Mouse (Mus musculus): ENCODE measurements around the gene Usb1.

Usb1 gene

DNA sequence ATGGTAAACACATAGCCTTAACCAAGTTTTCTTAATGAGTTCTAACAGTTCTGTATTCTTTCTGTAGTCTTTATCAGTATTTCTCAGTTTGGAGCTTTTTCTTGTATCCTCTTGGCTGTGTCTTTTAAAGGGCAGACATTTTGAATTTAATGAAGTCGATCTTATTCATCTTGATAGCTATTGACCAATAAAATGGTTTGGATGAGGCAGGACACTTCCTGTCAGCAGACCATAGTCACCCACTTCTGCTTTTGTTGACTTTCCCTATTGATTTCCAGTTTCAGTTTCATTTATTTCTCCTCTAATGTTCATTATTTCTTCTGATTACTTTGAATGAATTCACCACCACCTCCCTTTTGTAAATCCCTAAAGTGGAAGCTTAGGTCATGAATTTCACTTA, 3.6 kb downstream of the Usb1 start:
- DNase-seq (ENCODE audit: low read depth, low spot score): no peak

DNA sequence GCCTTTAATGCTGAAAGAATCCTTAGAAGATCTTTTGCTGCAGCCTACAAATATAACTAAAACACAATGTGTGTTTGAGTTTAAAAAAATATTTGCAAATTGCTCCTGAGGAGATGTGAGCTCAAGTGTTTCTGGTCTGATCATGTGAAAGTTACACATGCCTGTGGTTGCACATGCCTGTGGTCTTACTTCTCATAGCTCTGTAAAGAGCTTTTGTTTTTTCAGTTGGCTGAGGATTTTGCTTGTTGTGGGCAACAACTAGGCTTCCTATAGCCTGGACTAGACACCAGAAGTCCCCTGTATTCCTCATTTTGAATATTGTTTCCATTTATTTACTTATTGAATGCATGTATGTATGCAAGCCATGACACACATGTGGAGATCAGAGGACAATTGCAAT, 4.3 kb downstream of the Usb1 start:
- DNase-seq (ENCODE audit: low read depth, low spot score): no peak

DNA sequence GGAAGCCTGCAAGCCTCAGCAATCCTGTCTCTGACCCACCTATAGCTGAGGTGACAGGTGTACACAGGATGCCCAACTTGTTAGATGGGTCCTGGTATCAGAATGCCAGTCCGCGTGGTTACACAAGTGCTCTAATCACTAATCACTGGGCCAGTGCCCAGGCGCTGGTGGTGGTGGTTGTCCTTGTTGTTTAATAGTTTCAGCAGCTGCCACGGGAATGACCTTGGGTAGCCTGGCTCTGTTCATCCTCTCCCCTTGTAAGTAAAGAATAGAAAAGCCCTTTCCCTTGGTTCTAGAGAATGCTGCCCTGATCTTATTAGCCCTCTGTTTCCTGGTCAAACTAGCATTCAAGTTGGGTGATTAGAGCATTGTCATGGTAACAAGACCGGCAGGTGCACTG, 9.6 kb downstream of the Usb1 start:
- DNase-seq (ENCODE audit: low read depth, low spot score): no peak

- DNase-seq (ENCODE audit: low read depth, low spot score): no peak
These were observed 12.6 kb downstream of the Usb1 start for GRCm38 (mm10) chr8:95344668-95345067.

GRCm38 (mm10) chr8:95346643-95347545, 14.8 kb downstream of the Usb1 start:
- DNase-seq (ENCODE audit: low read depth, low spot score): peak; percentile 77

DNA sequence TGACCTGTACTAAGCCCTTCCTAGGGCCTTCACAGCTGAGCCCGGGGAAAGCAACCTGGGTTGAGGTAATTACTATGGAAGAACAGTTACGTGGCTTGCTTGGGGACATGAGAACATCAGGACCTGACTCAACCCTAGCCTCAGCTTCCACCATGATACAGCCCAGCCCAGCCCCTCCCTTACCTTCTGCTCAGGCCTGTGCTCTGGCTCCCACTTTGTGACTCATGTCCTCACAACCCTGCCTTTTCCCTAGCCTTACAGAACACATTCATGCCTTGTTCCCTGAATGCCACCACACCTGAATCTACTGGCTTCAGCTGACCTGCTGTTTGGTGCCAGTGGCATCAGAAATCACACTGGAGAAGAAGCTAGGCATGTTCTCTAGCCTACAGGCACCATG, 16.3 kb downstream of the Usb1 start:
- no peak for DNase-seq (ENCODE audit: low read depth, low spot score)

DNA sequence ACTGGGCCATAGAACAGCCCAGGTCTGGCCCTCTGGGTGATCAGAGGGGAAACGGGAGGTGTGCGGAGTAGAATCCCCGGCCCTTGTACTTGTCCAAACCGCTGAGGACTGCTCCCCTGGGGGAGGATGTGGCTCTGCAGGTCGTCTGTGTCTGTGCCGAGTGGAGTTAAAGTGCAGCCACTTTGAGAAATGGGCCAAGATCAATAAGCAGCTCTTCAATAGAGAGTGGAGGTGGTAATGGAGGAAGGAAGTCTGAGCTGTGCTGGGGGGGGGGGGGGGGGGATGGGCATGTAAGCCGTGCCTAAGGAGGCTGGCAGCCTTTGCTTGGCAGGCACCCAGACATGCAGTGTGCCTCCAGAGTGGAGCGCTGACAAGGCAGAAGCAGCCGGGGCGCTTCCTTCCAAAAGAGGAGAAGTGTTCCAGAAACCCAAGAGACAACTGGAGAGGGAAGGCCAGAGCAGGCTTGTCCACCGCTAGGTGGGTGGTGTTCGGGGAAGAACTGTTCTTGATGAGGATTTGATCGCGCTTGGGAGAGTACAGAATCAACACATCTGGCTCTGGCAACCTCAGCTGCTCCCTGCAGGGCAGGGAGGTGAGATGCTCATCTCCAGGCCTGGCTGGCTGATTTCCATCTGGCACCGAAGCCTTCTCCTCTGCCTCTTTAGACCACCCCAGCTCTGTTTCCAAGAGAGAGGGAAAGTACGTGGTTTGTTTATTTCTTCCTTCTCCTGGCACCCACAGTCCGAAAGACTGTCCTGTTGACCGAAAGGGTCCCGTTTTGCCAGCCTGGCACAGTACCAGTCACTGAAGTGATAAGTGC, 16.9 kb downstream of the Usb1 start:
- DNase-seq (ENCODE audit: low read depth, low spot score): no peak

GRCm38 (mm10) chr8:95351461-95351860, 19.4 kb downstream of the Usb1 start:
- peak; percentile 55 for DNase-seq (ENCODE audit: low read depth, low spot score)

DNA sequence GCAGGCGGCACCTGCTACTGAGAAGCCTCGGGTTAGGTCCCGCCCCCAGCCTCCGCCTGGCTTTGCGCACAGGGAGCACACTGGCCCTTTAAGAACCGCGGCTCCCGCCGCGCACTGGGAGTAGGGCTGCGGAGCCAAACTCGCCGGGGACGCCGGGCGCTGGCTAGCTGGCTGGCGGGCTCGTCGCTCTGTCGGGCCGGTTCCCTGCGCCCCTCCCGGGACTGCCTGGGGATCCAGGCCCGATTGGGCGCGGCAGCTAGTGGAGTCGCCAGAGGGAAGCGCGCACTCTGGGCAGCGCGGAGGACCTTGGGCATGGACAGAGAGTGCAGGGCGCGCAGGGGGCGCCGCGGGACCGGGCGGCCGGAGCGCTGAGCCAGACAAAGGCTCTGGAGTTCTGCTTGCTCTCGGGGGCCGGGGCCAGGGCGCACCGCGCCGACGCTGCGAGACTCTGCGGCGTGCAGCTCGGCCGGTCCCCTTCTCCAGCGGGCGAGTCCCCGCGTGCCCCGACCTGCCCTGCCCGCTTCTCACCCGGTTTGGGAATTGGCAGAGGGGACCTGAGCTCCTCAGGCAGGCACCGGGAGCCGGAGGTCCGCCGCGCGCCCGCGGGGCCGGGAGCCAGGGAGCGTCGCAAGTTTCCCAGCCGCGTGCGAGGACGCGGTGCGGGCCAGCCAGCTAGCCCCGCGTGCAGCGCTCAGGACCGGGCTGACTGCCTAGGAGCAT, 20.2 kb downstream of the Usb1 start, which contains the start of gene Mmp15:
Gene Mmp15 (plus strand): TSS at position 118 of the 720 bp plus-strand sequence.
- DNase-seq (ENCODE audit: low read depth, low spot score): peak; percentile 72

GRCm38 (mm10) chr8:95352871-95353866, 21.1 kb downstream of the Usb1 start:
- peak; percentile 46 for DNase-seq (ENCODE audit: low read depth, low spot score)

DNA sequence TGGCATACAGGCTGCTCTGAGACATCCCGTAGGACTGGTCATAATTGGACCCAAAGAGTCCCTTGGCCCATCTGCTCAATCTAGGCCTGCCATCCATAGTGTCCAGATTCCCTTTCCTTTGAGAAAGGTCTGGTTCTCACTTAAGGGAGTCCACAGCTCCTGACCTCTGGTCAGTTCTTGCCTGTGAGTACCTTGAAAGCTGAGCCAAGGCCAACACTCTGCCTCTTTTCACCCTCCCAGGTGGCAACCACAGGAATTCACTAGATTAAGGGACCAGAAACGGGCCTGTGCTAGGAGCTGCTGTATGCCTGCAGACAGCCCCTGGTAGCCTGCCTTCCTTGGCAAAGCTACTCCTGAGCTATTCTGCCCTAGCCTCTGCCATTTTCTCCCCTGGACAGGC, 22.5 kb downstream of the Usb1 start:
- no peak for DNase-seq (ENCODE audit: low read depth, low spot score)

- no peak for DNase-seq (ENCODE audit: low read depth, low spot score)
These were observed 26.7 kb downstream of the Usb1 start for GRCm38 (mm10) chr8:95358550-95359411.

GRCm38 (mm10) chr8:95360181-95361015, 28.3 kb downstream of the Usb1 start:
- DNase-seq (ENCODE audit: low read depth, low spot score): no peak

- DNase-seq (ENCODE audit: low read depth, low spot score): no peak
These were observed 28.9 kb downstream of the Usb1 start for GRCm38 (mm10) chr8:95361016-95361341.

DNA sequence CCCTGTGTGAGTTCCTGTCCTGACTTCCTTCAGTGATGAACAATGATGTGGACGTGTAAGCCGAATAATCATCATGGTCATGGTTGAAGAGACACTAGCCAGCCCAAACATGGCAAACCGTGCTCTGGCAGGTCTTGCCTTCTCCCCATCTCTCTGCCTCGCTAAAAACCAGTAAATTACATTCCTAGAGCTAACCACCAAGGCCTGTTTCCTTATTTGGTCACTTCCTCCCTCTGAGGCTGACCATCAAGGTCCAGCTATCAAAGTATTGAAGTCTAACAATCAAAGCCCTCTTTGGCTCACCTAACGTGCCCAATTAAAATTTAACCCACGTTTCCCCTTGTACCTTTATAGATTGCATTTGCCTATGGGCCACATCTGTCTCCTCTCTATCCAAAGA, 30.2 kb downstream of the Usb1 start:
- DNase-seq (ENCODE audit: low read depth, low spot score): no peak

DNA sequence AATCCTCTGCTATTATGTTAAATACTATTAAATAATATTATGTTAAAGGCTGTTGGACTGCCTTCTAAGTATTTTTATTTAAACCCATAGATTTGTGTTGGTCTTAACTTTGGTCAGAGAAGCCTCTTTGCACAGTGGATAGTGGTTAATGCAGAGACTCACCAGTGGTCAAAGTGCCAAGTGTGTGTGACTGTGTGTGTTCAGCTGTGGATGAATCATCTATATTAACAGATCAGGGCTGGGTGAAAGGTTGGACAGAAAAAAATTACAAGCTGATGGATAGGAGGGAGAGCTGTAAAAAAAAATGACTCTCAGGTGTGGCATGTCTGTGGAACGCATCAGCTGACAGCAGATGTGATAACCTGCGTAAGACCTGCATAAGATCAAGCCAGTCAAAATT, 31.8 kb downstream of the Usb1 start:
- no peak for DNase-seq (ENCODE audit: low read depth, low spot score)

- DNase-seq (ENCODE audit: low read depth, low spot score): peak; percentile 42
These were observed 37.7 kb downstream of the Usb1 start for GRCm38 (mm10) chr8:95369581-95370326.

DNA sequence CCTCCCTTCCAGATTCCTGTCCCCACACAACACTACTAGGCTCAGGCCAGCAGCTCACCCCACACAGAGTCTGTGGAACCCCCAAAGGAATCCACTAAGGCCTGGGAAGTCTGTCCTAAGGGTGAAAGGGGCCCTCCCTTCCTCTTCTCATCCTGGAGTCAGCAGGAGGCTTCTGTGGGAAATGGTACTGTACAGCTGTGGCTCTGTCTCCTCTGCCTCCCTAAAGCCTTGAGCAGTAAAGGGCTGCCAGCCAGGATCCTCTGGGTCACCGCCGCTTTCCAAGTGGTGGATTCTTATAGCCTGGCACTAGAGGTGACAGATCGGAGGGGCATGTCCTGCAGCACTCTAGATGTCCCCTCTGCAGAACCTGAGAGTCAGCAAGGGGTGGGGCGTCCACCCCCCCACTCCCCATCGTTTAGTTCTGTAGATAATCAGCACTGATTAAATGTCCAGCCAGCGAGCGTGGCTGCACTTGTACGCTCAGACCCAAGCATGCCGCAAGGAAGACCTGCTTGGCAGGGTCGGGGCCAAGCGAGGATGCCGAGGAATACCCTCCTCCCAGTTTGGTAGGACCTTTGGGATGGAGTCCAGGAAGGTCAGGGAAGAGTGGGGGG, 41.4 kb downstream of the Usb1 start:
- no peak for DNase-seq (ENCODE audit: low read depth, low spot score)
